Mouse (Mus musculus) liver, embryonic 11.5 days (tissue): ENCODE results near the gene Zfc3h1. TPM values are rescaled to one million over a fixed set of nuclear protein-coding genes. Genes with fewer than 3 reads are reported as not detected.

Experiments
- ATAC-seq: fragments of 200-750 bp; cut with Nextera tagmentation; replicated peaks from 2 replicates; pipeline ENCODE4 v1.8.0; 2017; ENCODE audit warnings: moderate number of reproducible peaks, mild to moderate bottlenecking, moderate TSS enrichment, moderate library complexity; ENCODE audit not compliant: low FRiP score
- DNase-seq: peaks from one replicate; pipeline ENCODE4 v3.0.0-alpha.2; 2017; ENCODE audit warnings: low spot score
- H3K27ac ChIP-seq: fragments of 300-500 bp; sonication (generic); 2 replicates; pipeline ENCODE4 v1.5.1; 2014; ENCODE audit warnings: mild to moderate bottlenecking, low read depth, low read length, control low read depth
- H3K27me3 ChIP-seq: fragments of 300-500 bp; sonication (generic); replicated peaks from 2 replicates; pipeline ENCODE4 v1.6.1; 2014; ENCODE audit warnings: low read length, mixed read lengths; ENCODE audit not compliant: control insufficient read depth, insufficient read depth
- H3K36me3 ChIP-seq: fragments of 300-500 bp; sonication (generic); 2 replicates; pipeline ENCODE4 v1.6.1; 2014; ENCODE audit warnings: mild to moderate bottlenecking, low read length, moderate library complexity, mixed read lengths; ENCODE audit not compliant: control insufficient read depth, insufficient read depth
- H3K4me1 ChIP-seq: fragments of 300-500 bp; sonication (generic); replicated peaks from 2 replicates; pipeline ENCODE4 v1.6.1; 2014; ENCODE audit warnings: low read length, mixed read lengths; ENCODE audit not compliant: control insufficient read depth, insufficient read depth
- H3K4me2 ChIP-seq: fragments of 300-500 bp; sonication (generic); 2 replicates; pipeline ENCODE4 v1.6.1; 2014; ENCODE audit warnings: mild to moderate bottlenecking, control low read depth, moderate library complexity
- H3K4me3 ChIP-seq: fragments of 300-500 bp; sonication (generic); 2 replicates; pipeline ENCODE4 v1.5.1; 2014; ENCODE audit warnings: low read depth, low read length, control low read depth
- H3K9ac ChIP-seq: fragments of 300-500 bp; sonication (generic); 2 replicates; pipeline ENCODE4 v1.6.1; 2014; ENCODE audit warnings: low read depth, low read length, control low read depth
- H3K9me3 ChIP-seq: fragments of 300-500 bp; sonication (generic); 2 replicates; pipeline ENCODE4 v1.6.1; 2016; ENCODE audit warnings: low read length, inconsistent platforms, mixed read lengths; ENCODE audit not compliant: control insufficient read depth
- WGBS: fragments of 180-500 bp; shearing (Covaris S2); extraction: QIAGEN DNeasy Blood & Tissue Kit; methylation state at CpG from one replicate; pipeline ENCODE4 v1.1.7; 2014; 5-methylcytosine and 5-hydroxymethylcytosine counted together
- polyA plus RNA-seq: library from polyadenylated mRNA; unstranded; fragments of >200 nt; fragmentation: Nextera tagmentation; extraction: Ambion mirVana; gene quantifications from 2 replicates; pipeline ENCODE4 v1.2.1, GENCODE M21; 2014

Zfc3h1 gene
- 21.9 and 24.7 TPM in 2 replicates for polyA plus RNA-seq

DNA sequence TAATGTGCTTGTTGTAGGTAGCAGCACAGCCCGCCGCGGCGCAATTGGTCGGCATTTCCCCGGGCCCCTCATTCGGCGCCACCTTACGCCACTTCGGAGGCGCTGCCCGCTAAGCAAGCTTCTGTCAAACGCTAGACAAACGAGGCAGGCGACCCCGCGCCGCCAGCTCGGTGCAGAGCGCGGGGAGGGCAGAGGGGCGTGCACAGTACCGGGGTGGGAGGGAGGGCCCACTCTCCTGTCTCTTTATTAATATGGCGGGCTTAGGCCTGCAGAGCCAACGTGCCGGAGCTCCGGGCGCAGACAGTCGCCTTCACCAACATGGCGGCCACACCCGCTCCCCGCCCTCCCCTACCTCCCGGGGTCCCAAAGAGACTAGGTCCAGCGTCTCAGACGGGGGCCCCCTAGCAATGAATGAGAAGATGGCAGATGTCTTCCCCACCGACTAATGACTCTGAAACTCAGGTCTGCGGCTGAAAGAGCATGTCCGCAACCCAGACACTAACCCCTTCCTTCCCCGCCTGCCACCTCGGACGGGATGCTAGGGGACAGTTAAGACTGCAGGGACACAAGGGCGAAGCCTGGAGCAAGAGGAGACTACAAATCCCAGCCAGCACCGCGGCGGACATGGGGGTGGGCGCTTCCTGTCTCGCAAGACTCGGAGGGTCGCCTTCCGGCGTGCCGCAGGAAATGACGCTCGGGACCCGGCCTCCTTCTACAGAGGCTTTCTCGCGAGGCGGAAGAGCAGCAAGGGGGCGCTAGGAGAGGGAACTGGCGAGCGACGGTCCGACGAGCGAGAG lies at the start of gene Zfc3h1, which contains the start of gene Thap2:
Zfc3h1 (plus strand) TSS at position 739 of the 797 bp plus-strand sequence.
Thap2 (minus strand) TSS at position 223 of the 797 bp plus-strand sequence.
- peak within 1 kb of the TSS; percentile 98 for H3K9ac ChIP-seq
- peaks cover 2% of the 10 kb centered on the region; the same call in 1 of the 2 replicates for H3K36me3 ChIP-seq
- H3K9me3 ChIP-seq: no peaks in the 10 kb centered on the region
- DNase-seq (peak; percentile 96), ATAC-seq (peak; percentile 97)
- no peaks in the 10 kb centered on the region for H3K27me3 ChIP-seq
- H3K4me2 ChIP-seq: peak within 1 kb of the TSS; percentile 92
- H3K4me3 ChIP-seq: peak within 1 kb of the TSS; percentile 97
- peak within 1 kb of the TSS; percentile 96 for H3K27ac ChIP-seq
- peaks cover 17% of the 10 kb centered on the region for H3K4me1 ChIP-seq
- under 1% methylated on average over 65 of the region's 65 CpGs for WGBS

DNA sequence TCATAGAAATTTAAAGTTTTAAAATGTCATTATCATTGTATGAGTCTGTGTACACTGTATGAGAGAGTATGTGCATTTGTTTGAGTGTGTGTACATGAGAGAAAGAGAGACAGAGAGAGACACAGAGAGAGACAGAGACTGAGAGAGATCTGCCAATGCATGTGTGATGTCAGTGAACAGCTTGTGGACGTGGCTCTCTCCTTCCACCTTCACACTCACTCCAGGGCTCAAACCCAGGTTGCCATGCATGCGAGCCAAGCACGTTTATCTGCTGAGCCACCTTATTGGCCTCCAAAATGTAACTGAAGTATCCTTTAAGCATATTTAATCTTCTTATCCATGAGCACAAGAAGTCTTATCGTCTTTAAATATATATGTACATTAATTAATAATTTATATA lies 47.9 kb upstream of the Zfc3h1 start:
- 75% methylated on average over 4 of the region's 4 CpGs for WGBS
- no peak overlapping the region for H3K4me2 ChIP-seq
- no peak overlapping the region for H3K27ac ChIP-seq
- no peaks in the 10 kb centered on the region for H3K4me1 ChIP-seq
- 0 out of 2 replicates have a peak, but pooled peaks cover 1% of the 10 kb centered on the region for H3K36me3 ChIP-seq
- no peak overlapping the region for H3K9ac ChIP-seq
- no peaks in the 10 kb centered on the region for H3K9me3 ChIP-seq
- H3K4me3 ChIP-seq: no peak overlapping the region
- ATAC-seq (no peak), DNase-seq (no peak)
- H3K27me3 ChIP-seq: no peaks in the 10 kb centered on the region

DNA sequence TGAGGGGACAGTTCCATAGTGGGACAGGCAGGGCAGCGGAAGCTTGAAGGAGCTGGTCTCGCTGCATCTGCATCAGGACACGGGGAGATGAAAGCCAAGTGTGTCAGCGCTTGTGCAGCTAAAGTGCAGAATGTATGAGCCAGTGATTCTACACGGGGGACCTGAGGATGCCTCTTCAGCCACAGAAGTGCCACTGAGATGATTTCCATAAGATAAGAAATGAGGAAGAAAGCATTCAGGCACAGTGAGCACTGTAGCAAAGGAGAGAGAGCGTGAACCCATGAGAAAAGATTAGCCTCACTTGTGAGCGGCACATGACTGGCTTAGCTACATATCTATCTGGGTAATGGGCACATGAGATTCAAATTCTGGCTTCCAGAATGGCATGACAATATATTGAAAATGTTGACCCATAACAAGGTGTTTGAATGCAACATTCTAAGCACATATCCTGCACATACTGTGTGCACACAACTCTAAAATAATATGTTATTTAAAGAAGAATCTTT lies 44.9 kb upstream of the Zfc3h1 start:
- Histone ChIP-seq H3K4me3 (no peak overlapping the region), H3K27me3 (no peaks in the 10 kb centered on the region), H3K27ac (no peak overlapping the region), H3K4me2 (no peak overlapping the region), H3K9me3 (no peaks in the 10 kb centered on the region), H3K36me3 (peaks cover 7% of the 10 kb centered on the region; the same call in 1 of the 2 replicates), H3K4me1 (no peaks in the 10 kb centered on the region), H3K9ac (no peak overlapping the region)
- ATAC-seq (no peak), DNase-seq (no peak)
- WGBS: 77% methylated on average over 7 of the region's 7 CpGs

DNA sequence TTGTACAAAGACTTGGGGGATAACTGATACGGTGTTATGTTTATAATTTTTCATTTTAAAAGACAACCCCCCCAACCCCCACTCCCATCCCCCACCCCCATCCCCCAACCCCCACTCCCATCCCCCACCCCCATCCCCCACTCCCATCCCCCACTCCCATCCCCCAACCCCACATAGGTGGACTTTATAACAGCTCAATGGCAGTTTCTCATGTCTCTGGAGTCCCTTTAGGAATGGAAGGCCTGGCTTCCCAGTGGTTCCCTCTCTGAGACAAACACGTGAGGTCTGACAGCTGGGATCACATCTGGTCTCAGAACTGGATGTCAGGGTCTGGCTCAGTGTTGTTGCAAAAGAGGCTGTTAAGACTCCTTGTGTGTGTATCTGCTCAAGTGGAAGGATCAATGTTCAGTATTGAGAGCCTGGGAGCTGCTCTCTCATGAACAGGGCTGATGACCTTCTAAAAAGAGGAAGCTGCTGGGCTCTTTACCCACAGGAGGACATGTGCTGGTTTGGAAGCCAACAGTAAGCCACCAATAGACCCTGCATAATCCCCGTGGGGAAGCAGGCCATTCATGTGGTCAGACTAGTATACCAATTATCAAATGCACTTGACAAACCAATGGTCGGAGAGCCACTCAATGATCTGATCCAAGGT lies 41.9 kb upstream of the Zfc3h1 start:
- no peaks in the 10 kb centered on the region for H3K27me3 ChIP-seq
- no peaks in the 10 kb centered on the region for H3K4me1 ChIP-seq
- DNase-seq (no peak), ATAC-seq (no peak)
- H3K9me3 ChIP-seq: no peaks in the 10 kb centered on the region
- H3K27ac ChIP-seq: no peak overlapping the region
- H3K4me2 ChIP-seq: no peak overlapping the region
- H3K4me3 ChIP-seq: no peak overlapping the region
- WGBS: 77% methylated on average over 4 of the region's 4 CpGs
- no peak overlapping the region for H3K9ac ChIP-seq
- peaks cover 7% of the 10 kb centered on the region; the same call in 1 of the 2 replicates for H3K36me3 ChIP-seq

DNA sequence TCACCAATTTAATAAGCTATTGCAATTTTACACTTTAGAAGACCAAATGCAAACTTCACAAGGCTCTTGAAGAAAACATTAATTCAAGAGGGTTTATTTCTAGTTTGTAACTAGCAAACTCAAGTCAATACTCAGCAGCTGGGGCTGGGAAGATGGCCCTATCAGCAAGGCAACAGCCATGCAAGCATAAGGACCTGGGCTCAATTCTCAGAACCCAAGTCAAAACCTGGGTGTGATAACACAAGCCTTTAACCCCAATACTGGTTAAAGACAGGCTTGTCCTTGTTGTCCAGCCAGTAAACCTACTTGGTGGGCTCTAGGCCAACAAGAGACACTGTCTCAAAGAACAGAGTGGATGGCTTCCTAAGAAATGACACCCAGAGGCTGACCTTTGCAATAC lies 38.3 kb upstream of the Zfc3h1 start:
- H3K4me2 ChIP-seq: no peak overlapping the region
- no peak overlapping the region for H3K9ac ChIP-seq
- ATAC-seq (peak; percentile 69; the same call in 1 of the 2 replicates), DNase-seq (no peak)
- H3K4me3 ChIP-seq: no peak overlapping the region
- no peaks in the 10 kb centered on the region for H3K9me3 ChIP-seq
- no peaks in the 10 kb centered on the region for H3K27me3 ChIP-seq
- H3K36me3 ChIP-seq: peaks cover 7% of the 10 kb centered on the region; the same call in 1 of the 2 replicates
- no peak overlapping the region for H3K27ac ChIP-seq
- H3K4me1 ChIP-seq: no peaks in the 10 kb centered on the region

DNA sequence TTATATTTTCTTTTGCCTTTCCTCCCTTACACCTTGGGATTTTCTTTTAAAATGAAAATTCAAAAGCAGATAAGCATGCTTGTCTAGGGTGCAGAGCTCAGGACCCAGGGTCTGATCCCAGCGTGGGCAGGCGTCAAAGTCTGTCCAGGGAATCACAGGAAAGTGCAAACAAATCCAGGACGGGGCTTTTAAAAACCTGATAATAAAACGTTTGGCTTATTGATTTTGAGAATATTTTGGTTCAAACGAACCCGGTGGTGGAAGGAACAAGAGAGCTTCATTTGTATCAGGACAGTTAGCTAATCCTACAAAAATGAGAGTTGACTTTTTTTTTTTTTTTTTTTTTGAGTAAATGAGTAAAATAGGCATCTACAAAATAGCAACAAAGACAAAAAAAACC lies 36.6 kb upstream of the Zfc3h1 start:
- Histone ChIP-seq H3K9me3 (no peaks in the 10 kb centered on the region), H3K36me3 (no peaks in the 10 kb centered on the region), H3K27me3 (no peaks in the 10 kb centered on the region), H3K27ac (no peak overlapping the region), H3K4me3 (no peak overlapping the region), H3K4me2 (no peak overlapping the region), H3K9ac (no peak overlapping the region), H3K4me1 (no peaks in the 10 kb centered on the region)
- ATAC-seq (no peak), DNase-seq (no peak)
- WGBS: 64% methylated on average over 6 of the region's 6 CpGs

DNA sequence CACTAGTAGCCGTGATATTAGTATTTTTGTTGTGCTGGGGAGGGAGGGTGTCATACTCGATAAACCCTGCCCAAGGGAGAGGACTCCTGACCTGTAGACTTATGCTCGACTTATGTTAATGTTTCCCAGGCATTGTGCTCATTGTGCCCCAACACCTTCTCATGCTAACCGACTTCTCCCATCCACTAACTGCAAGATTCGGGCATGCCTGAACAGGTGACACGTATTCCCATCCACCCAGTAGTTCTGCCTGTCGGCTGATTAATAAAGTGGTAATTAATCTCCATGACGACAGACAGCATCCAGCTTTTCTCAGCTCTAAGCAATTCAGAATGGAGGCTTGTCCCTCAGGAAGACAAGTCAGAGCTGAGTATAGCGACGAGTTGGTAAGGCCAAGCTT lies 35.7 kb upstream of the Zfc3h1 start:
- no peaks in the 10 kb centered on the region for H3K36me3 ChIP-seq
- no peak overlapping the region for H3K9ac ChIP-seq
- no peak overlapping the region for H3K27ac ChIP-seq
- H3K4me3 ChIP-seq: no peak overlapping the region
- no peak overlapping the region for H3K4me2 ChIP-seq
- WGBS: 84% methylated on average over 10 of the region's 10 CpGs
- ATAC-seq: no peak
- no peak for DNase-seq
- H3K4me1 ChIP-seq: no peaks in the 10 kb centered on the region
- H3K27me3 ChIP-seq: no peaks in the 10 kb centered on the region
- H3K9me3 ChIP-seq: no peaks in the 10 kb centered on the region

DNA sequence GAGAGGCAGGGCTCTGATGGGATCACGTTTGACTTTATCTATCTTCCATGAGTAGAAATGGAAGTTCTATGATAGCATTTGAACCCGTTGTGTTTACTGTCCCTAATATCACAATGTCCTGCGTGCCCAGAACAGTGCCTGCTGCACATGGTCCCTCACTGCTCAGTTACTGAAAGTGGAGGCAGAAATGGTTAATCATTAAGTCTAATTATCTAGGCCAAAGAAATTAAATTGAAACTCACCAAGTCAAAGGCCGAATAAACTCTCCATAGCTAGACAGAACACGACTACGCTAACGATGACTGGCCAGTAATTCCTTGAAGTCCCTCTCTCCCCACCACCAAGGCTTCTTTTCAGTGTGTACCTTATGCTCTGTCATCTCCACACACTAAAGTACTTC lies 35.2 kb upstream of the Zfc3h1 start:
- 86% methylated on average over 7 of the region's 7 CpGs for WGBS
- ATAC-seq: no peak
- no peak for DNase-seq
- no peak overlapping the region for H3K4me3 ChIP-seq
- no peaks in the 10 kb centered on the region for H3K27me3 ChIP-seq
- no peaks in the 10 kb centered on the region for H3K4me1 ChIP-seq
- H3K9ac ChIP-seq: no peak overlapping the region
- no peak overlapping the region for H3K4me2 ChIP-seq
- H3K9me3 ChIP-seq: no peaks in the 10 kb centered on the region
- H3K36me3 ChIP-seq: no peaks in the 10 kb centered on the region
- H3K27ac ChIP-seq: no peak overlapping the region
